Mouse (Mus musculus) limb, embryonic 14.5 days (tissue): ENCODE data around the gene Gm20695. TPM values are rescaled to one million over a fixed set of nuclear protein-coding genes. Genes with fewer than 3 reads are reported as not detected.

Experiments used
- ATAC-seq: fragments of 200-750 bp; cut with Nextera tagmentation; 2 replicates; pipeline ENCODE4 v1.8.0; 2017; ENCODE audit warnings: low read depth, moderate number of reproducible peaks, moderate TSS enrichment; ENCODE audit not compliant: low FRiP score
- DNase-seq: peaks from one replicate; pipeline ENCODE4 v3.0.0-alpha.2; 2015; ENCODE audit warnings: low spot score
- H3K27ac ChIP-seq: fragments of 300-500 bp; sonication (generic); replicated peaks from 2 replicates; pipeline ENCODE4 v1.5.1; 2014; ENCODE audit warnings: low read depth, mild to moderate bottlenecking, low read length, moderate library complexity, mixed read lengths
- H3K27me3 ChIP-seq: fragments of 300-500 bp; sonication (generic); 2 replicates; pipeline ENCODE4 v1.6.1; 2014; ENCODE audit warnings: low read length, mixed read lengths; ENCODE audit not compliant: control insufficient read depth, insufficient read depth
- H3K36me3 ChIP-seq: fragments of 300-500 bp; sonication (generic); 2 replicates; pipeline ENCODE4 v1.6.1; 2014; ENCODE audit warnings: mild to moderate bottlenecking, low read length, moderate library complexity, mixed read lengths; ENCODE audit not compliant: control insufficient read depth, insufficient read depth
- H3K4me1 ChIP-seq: fragments of 300-500 bp; sonication (generic); 2 replicates; pipeline ENCODE4 v1.6.1; 2014; ENCODE audit warnings: antibody characterized with exemption, low read length, mixed read lengths; ENCODE audit not compliant: control insufficient read depth, insufficient read depth
- H3K4me2 ChIP-seq: fragments of 300-500 bp; sonication (generic); replicated peaks from 2 replicates; pipeline ENCODE4 v1.6.1; 2014; ENCODE audit warnings: low read depth, mild to moderate bottlenecking, low read length, moderate library complexity; ENCODE audit not compliant: severe bottlenecking
- H3K4me3 ChIP-seq: fragments of 300-500 bp; sonication (generic); replicated peaks from 2 replicates; pipeline ENCODE4 v1.5.1; 2014; ENCODE audit warnings: low read length
- H3K9ac ChIP-seq: fragments of 300-500 bp; sonication (generic); 2 replicates; pipeline ENCODE4 v1.6.1; 2014; ENCODE audit warnings: mild to moderate bottlenecking, low read depth, low read length, moderate library complexity; ENCODE audit not compliant: severe bottlenecking
- H3K9me3 ChIP-seq: fragments of 300-500 bp; sonication (generic); 2 replicates; pipeline ENCODE4 v1.6.1; 2016; ENCODE audit warnings: low read length; ENCODE audit not compliant: control insufficient read depth
- POLR2A ChIP-seq: fragments of 200-500 bp; IDR thresholded peaks from 2 replicates; pipeline ENCODE4 v1.8.0; 2012; ENCODE audit warnings: inconsistent platforms, mild to moderate bottlenecking, moderate library complexity, borderline replicate concordance; ENCODE audit not compliant: insufficient read depth, insufficient read length; ENCODE audit errors: extremely low read depth
- WGBS: fragments of 180-500 bp; shearing (Covaris S2); extraction: QIAGEN DNeasy Blood & Tissue Kit; methylation state at CpG from one replicate; pipeline ENCODE4 v1.1.7; 2014; 5-methylcytosine and 5-hydroxymethylcytosine counted together
- polyA plus RNA-seq, 2 experiments: library from polyadenylated mRNA; depleted of rRNA in 1 of 2; stranded (reverse) in 1 of 2; unstranded in 1 of 2; fragments of >200 nt; fragmentation: Nextera tagmentation in 1 of 2; extraction: Ambion mirVana in 1 of 2; gene quantifications; 2 replicates each; pipeline versions ENCODE4 v1.2.1 to v1.2.3; 2012 to 2014

The Gm20695 gene
- 0.37 and 0.78 TPM in 2 replicates for polyA plus RNA-seq (2012; rRNA removed)
- 2.2 and 3.7 TPM in 2 replicates for polyA plus RNA-seq (2014; fragmentation: Nextera tagmentation; extraction: Ambion mirVana)

GRCm38 (mm10) chr16:3884201-3885064, at the start of gene Gm20695, which contains the start of gene Zfp597:
Gm20695 (plus strand) TSS chr16:3884648.
Zfp597 (minus strand) TSS chr16:3884561.
- H3K4me2 ChIP-seq: peak within 1 kb of the TSS; percentile 72
- ATAC-seq: peak; percentile 97
- DNase-seq: peak; percentile 96
- peak within 1 kb of the TSS; percentile 84 for H3K9ac ChIP-seq
- no peaks in the 10 kb centered on the region for H3K27me3 ChIP-seq
- H3K9me3 ChIP-seq: no peaks in the 10 kb centered on the region
- no peak for TF ChIP-seq POLR2A
- H3K27ac ChIP-seq: peak within 1 kb of the TSS; percentile 83
- peak within 1 kb of the TSS; percentile 90 for H3K4me3 ChIP-seq
- H3K36me3 ChIP-seq: no peaks in the 10 kb centered on the region
- under 1% methylated on average over 56 of the region's 88 CpGs for WGBS
- peaks cover 4% of the 10 kb centered on the region; the same call in 1 of the 2 replicates for H3K4me1 ChIP-seq

- Histone ChIP-seq H3K36me3 (no peaks in the 10 kb centered on the region), H3K9ac (no peak overlapping the region), H3K27ac (no peak overlapping the region), H3K27me3 (no peaks in the 10 kb centered on the region), H3K4me1 (no peaks in the 10 kb centered on the region), H3K4me2 (no peak overlapping the region), H3K4me3 (no peak overlapping the region), H3K9me3 (no peaks in the 10 kb centered on the region)
- TF ChIP-seq POLR2A: no peak
- ATAC-seq: no peak
- 77% methylated on average over 2 of the region's 2 CpGs for WGBS
- DNase-seq: no peak
Observed at GRCm38 (mm10) chr16:3835461-3835860, 49.0 kb upstream of the Gm20695 start.

- Histone ChIP-seq H3K36me3 (no peaks in the 10 kb centered on the region), H3K9me3 (no peaks in the 10 kb centered on the region), H3K9ac (no peak overlapping the region), H3K4me2 (no peak overlapping the region), H3K4me1 (no peaks in the 10 kb centered on the region), H3K27me3 (no peaks in the 10 kb centered on the region), H3K4me3 (no peak overlapping the region), H3K27ac (no peak overlapping the region)
- TF ChIP-seq POLR2A: no peak
- WGBS: 56% methylated on average over 17 of the region's 17 CpGs
- ATAC-seq (no peak), DNase-seq (peak; percentile 38)
Observed at GRCm38 (mm10) chr16:3839157-3839885, 45.1 kb upstream of the Gm20695 start.

- H3K36me3 ChIP-seq: no peaks in the 10 kb centered on the region
- no peak overlapping the region for H3K9ac ChIP-seq
- ATAC-seq (0 out of 2 replicates have a peak, but pooled peaks have one; percentile 21), DNase-seq (peak; percentile 38)
- peaks cover 6% of the 10 kb centered on the region for H3K4me1 ChIP-seq
- no peak overlapping the region for H3K27ac ChIP-seq
- H3K4me2 ChIP-seq: no peak overlapping the region
- H3K4me3 ChIP-seq: no peak overlapping the region
- WGBS: 38% methylated on average over 4 of the region's 4 CpGs
- TF ChIP-seq POLR2A: no peak
- H3K27me3 ChIP-seq: no peaks in the 10 kb centered on the region
- no peaks in the 10 kb centered on the region for H3K9me3 ChIP-seq
Observed at GRCm38 (mm10) chr16:3842989-3843388, 41.5 kb upstream of the Gm20695 start.

- no peaks in the 10 kb centered on the region for H3K36me3 ChIP-seq
- H3K9me3 ChIP-seq: no peaks in the 10 kb centered on the region
Observed at GRCm38 (mm10) chr16:3843796-3844195, 40.7 kb upstream of the Gm20695 start.

More at GRCm38 (mm10) chr16:3843796-3844195, 40.7 kb upstream of the Gm20695 start:
- TF ChIP-seq POLR2A: no peak
- H3K4me1 ChIP-seq: peaks cover 7% of the 10 kb centered on the region
- no peak overlapping the region for H3K4me2 ChIP-seq
- H3K27me3 ChIP-seq: no peaks in the 10 kb centered on the region
- DNase-seq (no peak), ATAC-seq (no peak)
- WGBS: 67% methylated on average over 1 of the region's 1 CpGs
- no peak overlapping the region for H3K9ac ChIP-seq
- no peak overlapping the region for H3K4me3 ChIP-seq
- no peak overlapping the region for H3K27ac ChIP-seq
